Mouse (Mus musculus): ENCODE measurements around the gene Olfr872.

GRCm38 (mm10) chr9:20202131-20202530 is 34.8 kb upstream of the Olfr872 start:
- TF ChIP-seq CTCF (IDR thresholded peaks at IDR 0.05; ENCODE audit: borderline replicate concordance, insufficient read depth, low read depth, low read length) (no peak), POLR2A (IDR thresholded peaks at IDR 0.05; ENCODE audit: borderline replicate concordance, insufficient read depth, low read length) (no peak)
